Mouse (Mus musculus) lung, embryonic 16.5 days (tissue): Measurements from ENCODE around the gene Cfap36. TPM values are rescaled to one million over a fixed set of nuclear protein-coding genes. Genes with fewer than 3 reads are reported as not detected.
A peak's percentile ranks its signal among the peaks of the same experiment; 100 is the strongest.

Experiments used
- ATAC-seq: fragments of 200-750 bp; cut with Nextera tagmentation; 2 replicates; pipeline ENCODE4 v1.8.0; 2017; ENCODE audit warnings: low read depth, mild to moderate bottlenecking, moderate library complexity
- H3K27ac ChIP-seq: fragments of 300-500 bp; sonication (generic); 2 replicates; pipeline ENCODE4 v1.5.1; 2014; ENCODE audit warnings: mild to moderate bottlenecking, control low read depth, low read length
- H3K27me3 ChIP-seq: fragments of 300-500 bp; sonication (generic); 2 replicates; pipeline ENCODE4 v1.6.1; 2014; ENCODE audit warnings: low read depth, low read length, mixed read lengths; ENCODE audit not compliant: control insufficient read depth, insufficient read depth
- H3K36me3 ChIP-seq: fragments of 300-500 bp; sonication (generic); 2 replicates; pipeline ENCODE4 v1.6.1; 2014; ENCODE audit warnings: low read length; ENCODE audit not compliant: control insufficient read depth, insufficient read depth
- H3K4me1 ChIP-seq: fragments of 300-500 bp; sonication (generic); replicated peaks from 2 replicates; pipeline ENCODE4 v1.6.1; 2014; ENCODE audit warnings: low read length, mixed read lengths; ENCODE audit not compliant: control insufficient read depth, insufficient read depth
- H3K4me2 ChIP-seq: fragments of 300-500 bp; sonication (generic); 2 replicates; pipeline ENCODE4 v1.6.1; 2014; ENCODE audit warnings: low read depth, low read length, control low read depth
- H3K4me3 ChIP-seq: fragments of 300-500 bp; sonication (generic); 2 replicates; pipeline ENCODE4 v1.5.1; 2014; ENCODE audit warnings: mild to moderate bottlenecking, low read length, control low read depth
- H3K9ac ChIP-seq: fragments of 300-500 bp; sonication (generic); 2 replicates; pipeline ENCODE4 v1.6.1; 2014; ENCODE audit warnings: low read length, control low read depth
- H3K9me3 ChIP-seq: fragments of 300-500 bp; sonication (generic); 2 replicates; pipeline ENCODE4 v1.6.1; 2016; ENCODE audit warnings: low read length; ENCODE audit not compliant: control insufficient read depth
- WGBS: fragments of 180-500 bp; shearing (Covaris S2); extraction: QIAGEN DNeasy Blood & Tissue Kit; methylation state at CpG from one replicate; pipeline ENCODE4 v1.1.7; 2014; 5-methylcytosine and 5-hydroxymethylcytosine counted together
- polyA plus RNA-seq: library from polyadenylated mRNA; unstranded; fragments of >200 nt; fragmentation: Nextera tagmentation; extraction: Ambion mirVana; gene quantifications from 2 replicates; pipeline ENCODE4 v1.2.1, GENCODE M21; 2015

Cfap36 gene
- polyA plus RNA-seq, result 71.6 and 76.8 TPM in 2 replicates

GRCm38 (mm10) chr11:29246883-29247650 is at the start of gene Cfap36:
Cfap36 (minus strand) TSS chr11:29247409.
- peak; percentile 100 for ATAC-seq
- peak within 1 kb of the TSS; percentile 74 for H3K4me3 ChIP-seq
- peak within 1 kb of the TSS; percentile 70 for H3K9ac ChIP-seq
- H3K36me3 ChIP-seq, result no peaks in the 10 kb centered on the region; the same call in 1 of the 2 replicates
- no peaks in the 10 kb centered on the region for H3K27me3 ChIP-seq
- H3K4me1 ChIP-seq, result peaks cover 13% of the 10 kb centered on the region
- peak within 1 kb of the TSS; percentile 26 for H3K27ac ChIP-seq
- WGBS, result under 1% methylated on average over 53 of the region's 53 CpGs
- no peaks in the 10 kb centered on the region for H3K9me3 ChIP-seq
- H3K4me2 ChIP-seq, result peak within 1 kb of the TSS; percentile 92

- H3K27me3 ChIP-seq, result no peaks in the 10 kb centered on the region
- H3K4me2 ChIP-seq, result no peak overlapping the region
- H3K9ac ChIP-seq, result no peak overlapping the region
- H3K4me1 ChIP-seq, result no peaks in the 10 kb centered on the region
- no peaks in the 10 kb centered on the region for H3K9me3 ChIP-seq
- H3K4me3 ChIP-seq, result no peak overlapping the region
- H3K36me3 ChIP-seq, result no peaks in the 10 kb centered on the region
- H3K27ac ChIP-seq, result no peak overlapping the region
- ATAC-seq, result no peak
These were observed 40.1 kb upstream of the Cfap36 start for GRCm38 (mm10) chr11:29287305-29287704.

- Histone ChIP-seq H3K27ac (no peak overlapping the region), H3K4me3 (no peak overlapping the region), H3K36me3 (no peaks in the 10 kb centered on the region), H3K4me2 (no peak overlapping the region), H3K4me1 (no peaks in the 10 kb centered on the region), H3K9me3 (no peaks in the 10 kb centered on the region), H3K9ac (no peak overlapping the region), H3K27me3 (no peaks in the 10 kb centered on the region)
- no peak for ATAC-seq
These were observed 38.8 kb upstream of the Cfap36 start for GRCm38 (mm10) chr11:29286040-29286439.

GRCm38 (mm10) chr11:29274758-29275157 is 27.5 kb upstream of the Cfap36 start:
- Histone ChIP-seq H3K9me3 (no peaks in the 10 kb centered on the region), H3K4me2 (no peak overlapping the region), H3K9ac (no peak overlapping the region), H3K4me1 (no peaks in the 10 kb centered on the region), H3K36me3 (no peaks in the 10 kb centered on the region), H3K27ac (no peak overlapping the region), H3K4me3 (no peak overlapping the region), H3K27me3 (no peaks in the 10 kb centered on the region)
- no peak for ATAC-seq
- WGBS, result 75% methylated on average over 3 of the region's 3 CpGs

GRCm38 (mm10) chr11:29267824-29268223 is 20.6 kb upstream of the Cfap36 start:
- Histone ChIP-seq H3K27ac (no peak overlapping the region), H3K4me3 (no peak overlapping the region), H3K36me3 (no peaks in the 10 kb centered on the region), H3K4me1 (no peaks in the 10 kb centered on the region), H3K9ac (no peak overlapping the region), H3K4me2 (no peak overlapping the region), H3K9me3 (no peaks in the 10 kb centered on the region), H3K27me3 (no peaks in the 10 kb centered on the region)
- no peak for ATAC-seq
- 23% methylated on average over 3 of the region's 3 CpGs for WGBS

GRCm38 (mm10) chr11:29254643-29255042 is 7.4 kb upstream of the Cfap36 start:
- 63% methylated on average over 1 of the region's 1 CpGs for WGBS
- Histone ChIP-seq H3K4me3 (no peak overlapping the region), H3K4me2 (no peak overlapping the region), H3K27ac (no peak overlapping the region), H3K9me3 (no peaks in the 10 kb centered on the region), H3K9ac (no peak overlapping the region), H3K36me3 (no peaks in the 10 kb centered on the region), H3K27me3 (no peaks in the 10 kb centered on the region), H3K4me1 (no peaks in the 10 kb centered on the region)
- ATAC-seq, result no peak

GRCm38 (mm10) chr11:29248386-29248785 is 1.2 kb upstream of the Cfap36 start:
- Histone ChIP-seq H3K27ac (no peak overlapping the region), H3K4me2 (no peak overlapping the region), H3K9ac (no peak overlapping the region), H3K4me1 (peaks cover 13% of the 10 kb centered on the region), H3K27me3 (no peaks in the 10 kb centered on the region), H3K4me3 (no peak overlapping the region), H3K9me3 (no peaks in the 10 kb centered on the region), H3K36me3 (no peaks in the 10 kb centered on the region; the same call in 1 of the 2 replicates)
- 92% methylated on average over 5 of the region's 5 CpGs for WGBS
- ATAC-seq, result no peak

- Histone ChIP-seq H3K9me3 (no peaks in the 10 kb centered on the region), H3K36me3 (no peaks in the 10 kb centered on the region; the same call in 1 of the 2 replicates), H3K27me3 (no peaks in the 10 kb centered on the region), H3K4me3 (peak overlapping the region; percentile 74), H3K9ac (no peak overlapping the region), H3K4me2 (peak overlapping the region; percentile 57), H3K4me1 (peaks cover 13% of the 10 kb centered on the region), H3K27ac (no peak overlapping the region)
- ATAC-seq, result no peak
- whole genome bisulfite sequencing, result 96% methylated on average over 1 of the region's 1 CpGs
These were observed 516 bp upstream of the Cfap36 start for GRCm38 (mm10) chr11:29247725-29248124.

GRCm38 (mm10) chr11:29245988-29246387 is 1.2 kb downstream of the Cfap36 start:
- H3K36me3 ChIP-seq, result peaks cover 5% of the 10 kb centered on the region; the same call in 1 of the 2 replicates
- H3K9me3 ChIP-seq, result no peaks in the 10 kb centered on the region
- peak overlapping the region; percentile 74 for H3K4me3 ChIP-seq
- peak overlapping the region; percentile 70 for H3K9ac ChIP-seq
- H3K27me3 ChIP-seq, result no peaks in the 10 kb centered on the region
- ATAC-seq, result no peak
- peaks cover 13% of the 10 kb centered on the region for H3K4me1 ChIP-seq
- 38% methylated on average over 4 of the region's 4 CpGs for WGBS
- no peak overlapping the region for H3K27ac ChIP-seq
- H3K4me2 ChIP-seq, result peak overlapping the region; percentile 92
